Mouse (Mus musculus) heart, postnatal 4 days (tissue): ENCODE results near the gene Tgds. TPM values are rescaled to one million over a fixed set of nuclear protein-coding genes. Genes with fewer than 3 reads are reported as not detected.

Experiments used
- total RNA-seq, 2 experiments: library from RNA; stranded (reverse); gene quantifications; 2 replicates each; pipeline ENCODE4 v1.2.3; 2021

Tgds gene
- total RNA-seq, 2 experiments from 2014 or later = 11.8 to 13.9 TPM

Other genes with a start within 250 kb of the Tgds start
- 1 to 10 TPM; 5.0 to 6.0 TPM for gene Dct, start 80.5 kb downstream of the Tgds start, total RNA-seq
- gene Gpr180, start 4.4 kb upstream of the Tgds start, total RNA-seq = 10 to 100 TPM; 29.2 to 32.8 TPM
- not detected for gene Sox21, start 104.3 kb upstream of the Tgds start, total RNA-seq
- gene Gm9376, start 134.2 kb upstream of the Tgds start, total RNA-seq = not detected